Mouse (Mus musculus) liver, adult 10 weeks (tissue): Measurements from ENCODE around the gene Elk1. TPM values are rescaled to one million over a fixed set of nuclear protein-coding genes. Genes with fewer than 3 reads are reported as not detected.

Source experiments
- polyA plus RNA-seq: library from polyadenylated mRNA; stranded (reverse); fragments of 350-450 nt; fragmentation: Illumina TruSeq; extraction: RNeasy Lipid Tissue Mini Kit (QIAGEN cat#74804); gene quantifications from one replicate; pipeline ENCODE4 v1.2.3, GENCODE M21; 2014; ENCODE audit warnings: low read depth, low replicate concordance

Elk1 gene
- polyA plus RNA-seq: 3.3 TPM

GRCm38 (mm10) chrX:20950191-20950880 lies at the start of gene Elk1:
Gene Elk1 (minus strand): TSS chrX:20950608.

GRCm38 (mm10) chrX:20961477-20962378 lies 11.3 kb upstream of the Elk1 start, which contains the start of gene Uxt:
Gene Uxt (minus strand): TSS chrX:20962017.

DNA sequence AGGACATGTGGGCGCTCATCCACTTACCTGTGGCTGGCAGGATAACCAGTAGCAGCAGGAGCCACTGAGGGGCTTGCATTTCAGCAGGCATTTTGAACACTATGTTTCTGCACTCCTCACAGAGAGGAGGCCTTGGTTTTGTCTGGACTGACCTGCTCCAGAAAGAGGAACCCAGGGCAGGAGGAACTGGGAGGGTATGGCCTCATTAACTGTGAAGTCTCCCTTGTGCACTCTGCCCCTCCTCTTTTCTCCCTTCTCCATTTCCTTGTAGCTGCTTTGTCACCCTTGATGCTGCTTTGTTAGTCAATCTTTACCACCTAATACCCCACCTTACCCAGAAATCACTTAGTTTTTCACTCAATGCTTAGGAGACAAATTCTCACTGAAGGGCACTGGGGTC lies 19.0 kb downstream of the Elk1 start, which contains the start of gene Cfp:
Gene Cfp, minus strand, starts transcription at position 192 of the 400 bp plus-strand sequence.

DNA sequence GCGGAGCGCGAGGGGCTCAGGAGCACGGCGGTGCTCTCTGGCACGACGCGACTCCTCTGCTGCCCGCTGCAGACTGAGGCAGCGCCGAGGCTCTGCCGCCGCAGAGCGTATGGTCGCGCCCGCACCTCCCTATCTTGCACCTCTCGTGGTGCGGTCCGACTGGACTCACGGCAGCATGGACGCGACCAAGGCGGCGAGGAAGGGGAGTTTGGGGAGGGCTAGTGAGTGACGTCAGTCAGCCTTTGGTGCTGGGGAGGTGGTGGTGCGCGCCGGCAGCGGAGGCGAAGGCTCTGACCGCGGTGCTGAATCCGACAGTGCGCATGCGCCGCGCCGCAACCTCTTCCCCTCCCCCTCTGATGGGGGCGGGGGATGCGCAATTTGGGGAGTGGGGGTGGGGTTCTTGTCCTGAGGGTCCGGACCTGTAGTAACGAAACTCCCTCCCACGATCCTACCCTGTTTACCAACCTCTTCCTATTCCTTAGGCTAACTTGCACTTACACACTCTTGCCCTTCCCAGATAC lies 29.5 kb downstream of the Elk1 start, which contains the start of gene Syn1:
Gene Syn1, minus strand, starts transcription at position 161 of the 521 bp plus-strand sequence.

Other genes with a start within 250 kb of the Elk1 start
- gene Usp11, start 246.7 kb downstream of the Elk1 start, polyA plus RNA-seq: 0.32 TPM
- gene Araf, start 152.8 kb downstream of the Elk1 start, polyA plus RNA-seq: 32.1 TPM
- gene Timp1, start 80.4 kb downstream of the Elk1 start, polyA plus RNA-seq: not detected
- gene Syn1, start 29.6 kb downstream of the Elk1 start, polyA plus RNA-seq: 0.11 TPM
- 3.4 TPM for gene Cfp, start 19.1 kb downstream of the Elk1 start, polyA plus RNA-seq
- gene Uxt, start 11.4 kb upstream of the Elk1 start, polyA plus RNA-seq: 28.8 TPM
- gene Zfp182, start 111.7 kb upstream of the Elk1 start, polyA plus RNA-seq: 12.0 TPM
- not detected for gene Spaca5, start 117.8 kb upstream of the Elk1 start, polyA plus RNA-seq
- 0.16 TPM for gene Zfp300, start 138.9 kb upstream of the Elk1 start, polyA plus RNA-seq
- gene Ssxa1, start 165.2 kb upstream of the Elk1 start, polyA plus RNA-seq: not detected
- not detected for gene Gm21876, start 225.0 kb upstream of the Elk1 start, polyA plus RNA-seq